ENCODE assay signal across 8 mouse cellular contexts in the genomic region with DNA sequence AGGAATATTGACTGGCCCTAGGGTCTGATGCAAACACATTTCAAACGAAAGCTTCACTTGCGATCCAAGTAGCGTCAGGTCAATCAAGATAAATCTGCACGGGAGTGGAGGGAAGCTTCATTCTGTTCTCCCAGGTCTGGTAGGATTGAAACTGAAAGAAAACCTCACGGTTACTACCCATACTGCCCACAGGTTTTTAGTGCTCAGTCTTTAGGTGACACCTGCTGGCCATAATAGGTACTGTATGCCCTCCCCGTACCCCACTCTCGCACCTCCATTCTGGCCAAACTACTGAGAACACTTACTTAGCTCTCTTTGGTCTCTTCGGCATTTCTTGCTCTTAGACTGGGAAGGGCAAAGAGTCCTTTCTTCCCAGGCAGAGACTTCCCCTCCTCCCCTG. TPM values are rescaled to one million over a fixed set of nuclear protein-coding genes. Genes with fewer than 3 reads are reported as not detected.
DNase-seq lines count a peak whose midpoint lies in the region; TF ChIP-seq lines count a peak whose summit lies in the region.

No protein-coding gene starts in this region.

- TF ChIP-seq POLR2A in embryonic fibroblast, embryonic 13.5 days (IDR thresholded peaks at IDR 0.05; ENCODE audit: low read depth, low read length) = no peak
- TF ChIP-seq POLR2A in lung, adult 2 months (IDR thresholded peaks at IDR 0.05; ENCODE audit: borderline replicate concordance, extremely low read depth, low read depth, low read length) = no peak

- intact Hi-C loops in gastrocnemius, postnatal 36 days (cut with DNase I) = loop anchor here (10.0 kb wide), 1 partner anchor 468 kb away; no protein-coding TSS in a partner anchor

- peak; percentile 43; the same call in 1 of the 2 replicates for TF ChIP-seq CTCF in embryonic fibroblast, embryonic 13.5 days (IDR thresholded peaks at IDR 0.05; ENCODE audit: borderline replicate concordance, insufficient read depth, low read length)
- peak; percentile 73 for TF ChIP-seq CTCF in lung, adult 2 months (IDR thresholded peaks at IDR 0.05; ENCODE audit: insufficient read depth, low read length)

- H3K4me3 ChIP-seq in embryonic fibroblast, embryonic 13.5 days (ENCODE audit: insufficient read depth, low read length) = no peak overlapping the region
- H3K4me3 ChIP-seq in lung, adult 2 months (replicated peaks; ENCODE audit: extremely low read depth, low read depth, low read length) = peak overlapping the region; percentile 59

- no peak overlapping the region for H3K27ac ChIP-seq in embryonic fibroblast, embryonic 13.5 days (ENCODE audit: insufficient read depth, low read length)

- 16% methylated on average over 8 of the region's 8 CpGs for WGBS in lung, adult 2 months

- DNase-seq in gastrocnemius, postnatal 10 days = peak; percentile 39
- no peak for DNase-seq in gastrocnemius, postnatal 36 days
- DNase-seq in CD4-positive helper T cell, adult 2 months (ENCODE audit: low read depth, low spot score) = peak; percentile 82
- DNase-seq in adrenal gland, postnatal 36 days = peak; percentile 36 to 68
- peak; percentile 58 to 73 for DNase-seq in kidney, adult 8-10 months
- peak; percentile 52 for DNase-seq in lung, adult 2 months
- DNase-seq in spleen, postnatal 10 days (ENCODE audit: low spot score in 2 of 2) = peak; percentile 29 to 73

- no peaks in the 10 kb centered on the region for H3K4me1 ChIP-seq in embryonic fibroblast, embryonic 13.5 days (ENCODE audit: control insufficient read depth, insufficient read depth, low read length)
- H3K4me1 ChIP-seq in lung, adult 2 months (ENCODE audit: control insufficient read depth, insufficient read depth, low read length) = peaks cover 4% of the 10 kb centered on the region; the same call in 1 of the 2 replicates

RNA-seq across cellular contexts. Expression of gene Dscaml1, which starts 9.2 kb away (rescaled TPM):
- under 1 TPM; 0.19 to 0.68 TPM for total RNA-seq in gastrocnemius, postnatal 10 days (2021)
- not detected for total RNA-seq in gastrocnemius, postnatal 36 days (2021)
- 1 to 10 TPM in 1 of 2 experiments, under 1 TPM in 1; 0.50 to 1.4 TPM for total RNA-seq in adrenal gland, postnatal 36 days (2021)
- polyA plus RNA-seq in embryonic fibroblast, embryonic 13.5 days (2011; ENCODE audit: insufficient read length, low read depth, missing spikeins) = not detected in 2 replicates
- 0.35 and 0.38 TPM in 2 replicates for polyA plus RNA-seq in lung, adult 2 months (2012; rRNA removed)

RNA-seq across cellular contexts. Expression of gene Fxyd2, which starts 17.8 kb away (rescaled TPM):
- 1 to 10 TPM; 1.4 to 1.6 TPM for total RNA-seq in gastrocnemius, postnatal 10 days (2021)
- total RNA-seq in gastrocnemius, postnatal 36 days (2021) = 1 to 10 TPM; 1.4 to 2.6 TPM
- total RNA-seq in adrenal gland, postnatal 36 days (2021) = 1 to 10 TPM; 2.4 to 4.8 TPM
- not detected in 2 replicates for polyA plus RNA-seq in embryonic fibroblast, embryonic 13.5 days (2011; ENCODE audit: insufficient read length, low read depth, missing spikeins)
- 8.5 and 8.8 TPM in 2 replicates for polyA plus RNA-seq in lung, adult 2 months (2012; rRNA removed)

RNA-seq across cellular contexts. Expression of gene Fxyd6, which starts 47.3 kb away (rescaled TPM):
- 10 to 100 TPM; 61.2 to 65.6 TPM for total RNA-seq in gastrocnemius, postnatal 10 days (2021)
- 10 to 100 TPM; 24.2 to 33.4 TPM for total RNA-seq in gastrocnemius, postnatal 36 days (2021)
- 100 to 1,000 TPM; 222 to 224 TPM for total RNA-seq in adrenal gland, postnatal 36 days (2021)
- polyA plus RNA-seq in embryonic fibroblast, embryonic 13.5 days (2011; ENCODE audit: insufficient read length, low read depth, missing spikeins) = 4.0 and 20.6 TPM in 2 replicates
- 19.8 and 31.7 TPM in 2 replicates for polyA plus RNA-seq in lung, adult 2 months (2012; rRNA removed)

Comparison
In these comparisons a context has a peak if more than half of its experiments do, and no peak if none do; other contexts are left out.
1. DNase-seq: peak in gastrocnemius, postnatal 10 days (single experiment), CD4-positive helper T cell, adult 2 months (single experiment), adrenal gland, postnatal 36 days (2 of 2), kidney, adult 8-10 months (2 of 2), lung, adult 2 months (single experiment) and spleen, postnatal 10 days (2 of 2); none in gastrocnemius, postnatal 36 days (0 of 2).